Comparison of ENCODE assay signal across 20 mouse cellular contexts in the genomic region with DNA sequence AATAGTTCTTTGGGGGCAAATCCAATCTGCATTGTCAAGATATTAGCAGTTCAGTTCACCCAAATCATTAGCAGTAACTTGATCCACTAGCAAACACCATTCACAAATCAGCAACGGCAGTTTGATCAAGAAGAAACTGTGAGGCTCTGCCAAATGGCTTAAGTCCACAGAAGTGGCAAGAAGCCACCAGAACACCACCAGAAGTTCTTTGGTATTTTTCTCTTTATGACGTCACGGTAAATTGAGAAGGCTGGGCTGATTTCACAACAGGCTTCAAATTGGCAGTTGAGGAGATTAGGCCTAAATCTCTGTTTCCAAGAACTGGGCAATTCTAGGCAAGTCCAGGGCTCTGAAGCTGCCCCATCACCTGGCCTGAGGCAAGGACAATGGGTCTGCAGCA.
DNase-seq lines count a peak whose midpoint lies in the region; ATAC-seq and TF ChIP-seq lines count a peak whose summit lies in the region.
"Had no signal": no experiment of that assay in that cellular context is flagged by ENCODE, and none has a peak within 500 bp of the region (broad histone marks: within the 10 kb centered on the region; RNA-seq: fewer than 3 reads in every experiment).

No protein-coding gene starts in this region.

- no peak overlapping the region for H3K4me2 ChIP-seq in hindbrain, postnatal 0 days (ENCODE audit: low read depth, low read length)
- no peak overlapping the region for H3K4me2 ChIP-seq in hindbrain, embryonic 16.5 days (ENCODE audit: low read length)
- H3K4me2 ChIP-seq: forebrain, embryonic 15.5 days; heart, embryonic 13.5 days; hindbrain, embryonic 13.5 days; intestine, embryonic 15.5 days; limb, embryonic 12.5 days; liver, embryonic 13.5 days had no signal

- no peak overlapping the region for H3K27ac ChIP-seq in hindbrain, postnatal 0 days
- H3K27ac ChIP-seq in hindbrain, embryonic 16.5 days (ENCODE audit: low read depth, low read length): no peak overlapping the region
- H3K27ac ChIP-seq: forebrain, embryonic 15.5 days; heart, embryonic 13.5 days; hindbrain, embryonic 13.5 days; intestine, embryonic 15.5 days; limb, embryonic 12.5 days; liver, embryonic 13.5 days; macrophage; midbrain, embryonic 10.5 days had no signal

- 59% methylated on average over 3 of the region's 3 CpGs for WGBS in hindbrain, postnatal 0 days
- WGBS in hindbrain, embryonic 16.5 days: 66% methylated on average over 3 of the region's 3 CpGs

- H3K9me3 ChIP-seq in hindbrain, postnatal 0 days (ENCODE audit: low read length): no peaks in the 10 kb centered on the region
- H3K9me3 ChIP-seq in hindbrain, embryonic 16.5 days (ENCODE audit: control insufficient read depth, low read length): no peaks in the 10 kb centered on the region
- H3K9me3 ChIP-seq: forebrain, embryonic 15.5 days; heart, embryonic 13.5 days; hindbrain, embryonic 13.5 days; intestine, embryonic 15.5 days; limb, embryonic 12.5 days; liver, embryonic 13.5 days; midbrain, embryonic 10.5 days had no signal

- TF ChIP-seq CTCF in hindbrain, postnatal 0 days (IDR thresholded peaks at IDR 0.05; ENCODE audit: low read depth): no peak

- H3K27me3 ChIP-seq in hindbrain, postnatal 0 days (ENCODE audit: insufficient read depth, low read length): no peaks in the 10 kb centered on the region
- no peaks in the 10 kb centered on the region for H3K27me3 ChIP-seq in hindbrain, embryonic 16.5 days (replicated peaks; ENCODE audit: control insufficient read depth, insufficient read depth, low read length)
- H3K27me3 ChIP-seq: forebrain, embryonic 15.5 days; heart, embryonic 13.5 days; hindbrain, embryonic 13.5 days; intestine, embryonic 15.5 days; limb, embryonic 12.5 days; liver, embryonic 13.5 days had no signal

- H3K4me3 ChIP-seq in hindbrain, postnatal 0 days (ENCODE audit: low read length): no peak overlapping the region
- no peak overlapping the region for H3K4me3 ChIP-seq in hindbrain, embryonic 16.5 days (ENCODE audit: low read length)
- H3K4me3 ChIP-seq: forebrain, embryonic 15.5 days; heart, embryonic 13.5 days; hindbrain, embryonic 13.5 days; intestine, embryonic 15.5 days; limb, embryonic 12.5 days; liver, embryonic 13.5 days; midbrain, embryonic 10.5 days had no signal

- DNase-seq in hindbrain, postnatal 0 days (ENCODE audit: low spot score): peak; percentile 13
- peak; percentile 24 for DNase-seq in 416B (ENCODE audit: low read depth)
- DNase-seq in Muller cell, postnatal 12 days (ENCODE audit: inconsistent ontology term): peak; percentile 72
- peak; percentile 14 for DNase-seq in lung, postnatal 25 days (ENCODE audit: low spot score)
- DNase-seq in layer of hippocampus, adult 9-11 months: no peak
- no peak for DNase-seq in gastrocnemius, adult 18-20 months (ENCODE audit: low spot score)
- DNase-seq: cerebellum, adult 18-20 months; cerebellum, postnatal 25 days; heart, adult 18-20 months; kidney, postnatal 36 days; liver, embryonic 13.5 days; right cerebral cortex, postnatal 25 days had no signal

- H3K9ac ChIP-seq in hindbrain, postnatal 0 days (replicated peaks; ENCODE audit: low read length): no peak overlapping the region
- H3K9ac ChIP-seq in hindbrain, embryonic 16.5 days (ENCODE audit: low read depth, low read length): no peak overlapping the region
- H3K9ac ChIP-seq: forebrain, embryonic 15.5 days; heart, embryonic 13.5 days; hindbrain, embryonic 13.5 days; intestine, embryonic 15.5 days; limb, embryonic 12.5 days; liver, embryonic 13.5 days had no signal

- ATAC-seq in hindbrain, postnatal 0 days: no peak
- ATAC-seq in hindbrain, embryonic 16.5 days: no peak
- ATAC-seq: forebrain, embryonic 15.5 days; intestine, embryonic 15.5 days had no signal

- H3K4me1 ChIP-seq in hindbrain, postnatal 0 days (ENCODE audit: insufficient read depth, low read length): no peaks in the 10 kb centered on the region
- no peaks in the 10 kb centered on the region for H3K4me1 ChIP-seq in hindbrain, embryonic 16.5 days (ENCODE audit: control insufficient read depth, insufficient read depth, low read depth, low read length)
- H3K4me1 ChIP-seq: heart, embryonic 13.5 days; intestine, embryonic 15.5 days; liver, embryonic 13.5 days had no signal

- H3K36me3 ChIP-seq in hindbrain, postnatal 0 days (ENCODE audit: insufficient read depth, low read length): no peaks in the 10 kb centered on the region
- no peaks in the 10 kb centered on the region for H3K36me3 ChIP-seq in hindbrain, embryonic 16.5 days (ENCODE audit: control insufficient read depth, insufficient read depth, low read length)
- H3K36me3 ChIP-seq: forebrain, embryonic 15.5 days; heart, embryonic 13.5 days; hindbrain, embryonic 13.5 days; intestine, embryonic 15.5 days; limb, embryonic 12.5 days; liver, embryonic 13.5 days; midbrain, embryonic 10.5 days had no signal

Comparison
In these comparisons a context has a peak if more than half of its experiments do, and no peak if none do; other contexts are left out.
1. DNase-seq: peak in hindbrain, postnatal 0 days (single experiment), 416B (single experiment), Muller cell, postnatal 12 days (single experiment) and lung, postnatal 25 days (single experiment); none in layer of hippocampus, adult 9-11 months (single experiment) and gastrocnemius, adult 18-20 months (single experiment).